Mouse (Mus musculus) E14TG2a.4 (cell line): ENCODE results near the gene Calcb.

Experiments
- CTCF ChIP-seq: conservative IDR thresholded peaks from 2 replicates; pipeline ENCODE4 v1.5.1; 2014; ENCODE audit warnings: low read length
- POU5F1 ChIP-seq: IDR thresholded peaks from 2 replicates; pipeline ENCODE4 v1.6.1; 2014; ENCODE audit warnings: low read length, borderline replicate concordance

- TF ChIP-seq CTCF (peak; percentile 52), POU5F1 (no peak)
Measured at GRCm38 (mm10) chr7:114672697-114673096, 45.7 kb upstream of the Calcb start.
